Mouse (Mus musculus) cortical plate, adult 2 months (tissue): ENCODE measurements around the gene Tpo. TPM values are rescaled to one million over a fixed set of nuclear protein-coding genes. Genes with fewer than 3 reads are reported as not detected.
A peak's percentile ranks its signal among the peaks of the same experiment; 100 is the strongest.

Source experiments
- H3K27ac ChIP-seq: fragments of 200-500 bp; 2 replicates; pipeline ENCODE4 v1.5.1; 2012; ENCODE audit warnings: low read length, control low read depth, inconsistent platforms; ENCODE audit not compliant: insufficient read depth
- H3K4me1 ChIP-seq: fragments of 200-500 bp; 2 replicates; pipeline ENCODE4 v1.6.1; 2011; ENCODE audit warnings: low read length; ENCODE audit not compliant: control insufficient read depth, insufficient read depth
- H3K4me3 ChIP-seq: fragments of 200-500 bp; 2 replicates; pipeline ENCODE4 v1.5.1; 2011; ENCODE audit warnings: mild to moderate bottlenecking, low read length, control low read depth; ENCODE audit not compliant: insufficient read depth
- CTCF ChIP-seq: fragments of 200-500 bp; IDR thresholded peaks from 2 replicates; pipeline ENCODE4 v1.5.1; 2011; ENCODE audit warnings: mild to moderate bottlenecking, control low read depth, low read length; ENCODE audit not compliant: insufficient read depth; ENCODE audit errors: extremely low read depth
- POLR2A ChIP-seq: fragments of 200-500 bp; IDR thresholded peaks from 2 replicates; pipeline ENCODE4 v1.6.1; 2011; ENCODE audit warnings: mild to moderate bottlenecking, low read length, control low read depth; ENCODE audit not compliant: insufficient read depth; ENCODE audit errors: extremely low read depth
- polyA plus RNA-seq: library from polyadenylated mRNA; depleted of rRNA; stranded (reverse); fragments of >200 nt; gene quantifications from 2 replicates; pipeline ENCODE4 v1.2.3, GENCODE M21; 2012

Gene Tpo
- polyA plus RNA-seq, 1 experiment, result 0.46 TPM

GRCm38 (mm10) chr12:30083971-30084370 lies 48.5 kb downstream of the Tpo start:
- TF ChIP-seq CTCF (no peak), POLR2A (no peak)
- Histone ChIP-seq H3K27ac (no peak overlapping the region), H3K4me3 (no peak overlapping the region), H3K4me1 (no peaks in the 10 kb centered on the region)

DNA sequence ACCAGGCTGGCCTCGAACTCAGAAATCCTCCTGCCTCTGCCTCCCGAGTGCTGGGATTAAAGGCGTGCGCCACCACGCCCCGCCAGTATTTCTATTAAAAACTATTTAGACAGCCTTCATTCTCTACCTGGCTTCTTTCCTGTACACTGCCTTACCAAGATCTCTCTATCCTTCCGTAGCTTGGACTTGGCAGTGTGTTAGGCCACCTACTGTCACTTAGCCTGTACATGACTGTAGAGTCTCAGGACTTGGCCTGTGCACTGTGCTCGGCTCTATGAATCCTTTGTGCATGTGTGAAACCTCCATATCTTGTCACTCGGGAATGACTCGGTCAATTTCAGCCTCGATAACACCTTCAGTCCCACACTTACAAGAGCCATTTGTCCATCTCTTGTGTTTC lies 55.4 kb downstream of the Tpo start:
- Histone ChIP-seq H3K4me3 (no peak overlapping the region), H3K4me1 (no peaks in the 10 kb centered on the region), H3K27ac (no peak overlapping the region)
- TF ChIP-seq POLR2A (no peak), CTCF (no peak)

DNA sequence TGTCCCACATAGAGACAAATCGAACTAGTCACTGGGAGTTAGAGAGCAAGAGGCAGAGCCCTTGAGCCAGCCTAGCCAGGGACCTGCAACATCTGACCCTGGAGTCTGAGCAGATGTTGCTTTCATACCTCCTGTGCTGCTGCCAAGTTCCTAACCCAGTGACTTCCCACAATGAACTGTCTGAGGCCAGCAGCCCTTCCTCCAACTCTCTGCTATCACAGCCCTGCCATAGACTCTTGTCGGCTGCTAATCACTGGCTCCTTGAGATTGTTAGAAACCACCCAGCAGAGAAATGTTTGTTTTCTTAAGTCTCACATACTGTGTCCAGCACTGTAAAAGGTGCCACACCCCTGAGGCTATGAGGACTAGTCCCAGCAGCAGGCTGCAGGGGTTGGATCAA lies 56.1 kb downstream of the Tpo start:
- TF ChIP-seq CTCF, result no peak
- TF ChIP-seq POLR2A, result no peak
- no peak overlapping the region for H3K27ac ChIP-seq
- no peak overlapping the region for H3K4me3 ChIP-seq
- no peaks in the 10 kb centered on the region for H3K4me1 ChIP-seq

GRCm38 (mm10) chr12:30069321-30069720 lies 63.1 kb downstream of the Tpo start:
- no peak overlapping the region for H3K27ac ChIP-seq
- TF ChIP-seq POLR2A (no peak), CTCF (no peak)
- H3K4me3 ChIP-seq, result no peak overlapping the region
- H3K4me1 ChIP-seq, result no peaks in the 10 kb centered on the region

DNA sequence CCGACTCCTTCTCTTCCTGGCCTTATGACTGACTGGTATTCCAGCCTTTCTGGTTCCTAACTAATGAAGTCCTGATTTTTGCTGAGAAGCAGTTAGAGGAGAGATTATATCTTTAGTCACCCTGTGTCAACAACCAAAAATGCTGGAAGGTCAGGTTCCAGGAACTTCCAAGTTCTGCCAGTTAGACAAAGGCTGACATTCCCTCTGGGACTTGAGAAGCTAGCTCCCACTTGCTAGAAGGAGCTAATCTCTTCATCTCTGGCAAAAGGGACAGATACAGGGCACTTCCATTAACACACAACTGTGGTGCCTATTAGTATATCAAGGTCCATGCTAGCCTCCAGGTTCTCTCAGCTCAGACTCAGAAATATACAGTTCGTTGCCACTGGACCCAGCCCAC lies 64.6 kb downstream of the Tpo start:
- no peak overlapping the region for H3K27ac ChIP-seq
- H3K4me1 ChIP-seq, result no peaks in the 10 kb centered on the region
- no peak overlapping the region for H3K4me3 ChIP-seq
- TF ChIP-seq POLR2A, result no peak
- TF ChIP-seq CTCF, result no peak

- no peak overlapping the region for H3K27ac ChIP-seq
- no peaks in the 10 kb centered on the region for H3K4me1 ChIP-seq
- TF ChIP-seq POLR2A, result no peak
- no peak for TF ChIP-seq CTCF
- no peak overlapping the region for H3K4me3 ChIP-seq
These were observed 70.3 kb downstream of the Tpo start for GRCm38 (mm10) chr12:30062118-30062505.

- H3K27ac ChIP-seq, result no peak overlapping the region
- TF ChIP-seq CTCF (no peak), POLR2A (no peak)
- no peak overlapping the region for H3K4me3 ChIP-seq
- H3K4me1 ChIP-seq, result no peaks in the 10 kb centered on the region
These were observed 70.8 kb downstream of the Tpo start for GRCm38 (mm10) chr12:30061503-30062117.

GRCm38 (mm10) chr12:30058044-30058443 lies 74.4 kb downstream of the Tpo start:
- no peak overlapping the region for H3K27ac ChIP-seq
- TF ChIP-seq POLR2A (no peak), CTCF (no peak)
- H3K4me1 ChIP-seq, result no peaks in the 10 kb centered on the region
- H3K4me3 ChIP-seq, result no peak overlapping the region

DNA sequence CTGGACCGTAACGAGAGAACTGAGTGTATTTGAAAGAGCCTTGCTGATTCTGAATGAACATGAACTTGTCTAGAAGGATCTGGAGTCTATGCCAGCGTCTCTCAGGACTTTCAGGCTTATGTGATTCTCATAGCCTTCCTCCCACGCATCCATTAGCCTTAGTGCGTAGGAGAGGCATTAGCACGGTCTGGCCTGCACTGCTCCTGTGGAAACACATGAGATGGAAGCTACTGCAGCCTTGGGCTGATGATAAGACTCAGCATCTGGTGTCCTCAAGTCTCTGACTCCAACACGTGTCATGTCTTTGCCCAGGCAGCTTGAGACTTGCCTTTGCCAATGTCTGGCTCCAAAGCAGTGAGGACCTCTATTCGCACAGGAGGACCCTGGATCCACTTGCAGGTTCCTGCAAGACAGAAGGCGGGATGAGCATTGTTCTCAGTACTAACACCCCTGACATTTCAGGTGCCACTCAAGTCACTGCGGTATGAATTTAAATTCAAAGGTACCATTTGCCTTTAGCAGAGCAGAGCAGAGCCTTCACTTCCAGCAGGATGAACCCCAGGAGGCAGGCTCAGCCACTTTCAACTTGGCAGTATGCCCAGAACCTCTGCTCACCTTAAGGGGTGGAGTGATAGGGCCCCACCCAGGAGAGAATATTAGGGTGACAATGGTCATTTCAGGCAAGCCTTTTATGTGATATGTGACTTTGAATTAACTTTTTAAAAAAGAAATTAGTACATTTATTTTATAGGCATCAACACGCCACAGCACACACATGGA lies 77.5 kb downstream of the Tpo start:
- Histone ChIP-seq H3K4me1 (no peaks in the 10 kb centered on the region), H3K27ac (no peak overlapping the region), H3K4me3 (no peak overlapping the region)
- no peak for TF ChIP-seq POLR2A
- TF ChIP-seq CTCF, result no peak

DNA sequence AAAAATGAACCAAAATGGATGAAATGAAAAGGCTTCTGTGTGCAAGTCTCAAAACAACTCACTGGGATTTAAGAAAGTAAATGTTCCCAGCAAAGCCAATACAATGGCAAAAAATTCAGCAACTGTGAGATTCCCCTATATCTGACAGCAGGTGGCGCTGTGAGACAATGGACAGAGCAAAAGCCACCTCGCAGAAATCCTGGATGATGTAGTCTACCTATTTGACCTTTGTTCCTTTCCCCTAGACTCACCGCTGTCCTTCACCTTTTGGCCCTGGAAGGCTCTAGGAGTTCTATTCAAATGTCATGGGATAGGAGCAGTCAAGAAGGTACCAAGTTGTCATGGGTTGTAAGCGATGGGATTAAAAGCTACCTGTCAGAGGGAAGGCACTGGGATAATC lies 82.2 kb downstream of the Tpo start:
- Histone ChIP-seq H3K27ac (no peak overlapping the region), H3K4me1 (0 out of 2 replicates have a peak, but pooled peaks cover 2% of the 10 kb centered on the region), H3K4me3 (no peak overlapping the region)
- TF ChIP-seq POLR2A, result no peak
- TF ChIP-seq CTCF, result peak; percentile 89
